Mouse (Mus musculus) kidney, embryonic 15.5 days (tissue): ENCODE measurements around the gene Xrcc6. TPM values are rescaled to one million over a fixed set of nuclear protein-coding genes. Genes with fewer than 3 reads are reported as not detected.

Source experiments
- ATAC-seq: fragments of 200-750 bp; cut with Nextera tagmentation; replicated peaks from 2 replicates; pipeline ENCODE4 v1.8.0; 2017; ENCODE audit warnings: moderate TSS enrichment; ENCODE audit not compliant: low FRiP score
- H3K27ac ChIP-seq: fragments of 300-500 bp; sonication (generic); 2 replicates; pipeline ENCODE4 v1.5.1; 2015; ENCODE audit warnings: mild to moderate bottlenecking, inconsistent platforms
- H3K27me3 ChIP-seq: fragments of 300-500 bp; sonication (generic); 2 replicates; pipeline ENCODE4 v1.6.1; 2015; ENCODE audit warnings: inconsistent platforms
- H3K36me3 ChIP-seq: fragments of 300-500 bp; sonication (generic); 2 replicates; pipeline ENCODE4 v1.6.1; 2015; ENCODE audit warnings: inconsistent platforms
- H3K4me1 ChIP-seq: fragments of 300-500 bp; sonication (generic); 2 replicates; pipeline ENCODE4 v1.6.1; 2015; ENCODE audit warnings: inconsistent platforms
- H3K4me2 ChIP-seq: fragments of 300-500 bp; sonication (generic); 2 replicates; pipeline ENCODE4 v1.6.1; 2015; ENCODE audit warnings: moderate library complexity, mild to moderate bottlenecking, inconsistent platforms
- H3K4me3 ChIP-seq: fragments of 300-500 bp; sonication (generic); replicated peaks from 2 replicates; pipeline ENCODE4 v1.5.1; 2015; ENCODE audit warnings: mild to moderate bottlenecking, inconsistent platforms
- H3K9ac ChIP-seq: fragments of 300-500 bp; sonication (generic); 2 replicates; pipeline ENCODE4 v1.6.1; 2015; ENCODE audit warnings: mild to moderate bottlenecking, inconsistent platforms
- H3K9me3 ChIP-seq: fragments of 300-500 bp; sonication (generic); replicated peaks from 2 replicates; pipeline ENCODE4 v1.6.1; 2016; ENCODE audit warnings: inconsistent platforms
- WGBS: fragments of 180-500 bp; shearing (Covaris S2); methylation state at CpG from one replicate; pipeline ENCODE4 v1.1.7; 2015; ENCODE audit warnings: mixed read lengths; 5-methylcytosine and 5-hydroxymethylcytosine counted together
- polyA plus RNA-seq: library from polyadenylated mRNA; unstranded; fragments of >200 nt; fragmentation: Nextera tagmentation; extraction: Ambion mirVana; gene quantifications from 2 replicates; pipeline ENCODE4 v1.2.1, GENCODE M21; 2015

Xrcc6 gene
- polyA plus RNA-seq, 1 experiment from 2014 or later = 87.0 TPM

GRCm38 (mm10) chr15:81954151-81954583 lies 33.5 kb upstream of the Xrcc6 start:
- H3K9ac ChIP-seq = no peak overlapping the region
- 0 out of 2 replicates have a peak, but pooled peaks cover 4% of the 10 kb centered on the region for H3K4me1 ChIP-seq
- H3K27ac ChIP-seq = no peak overlapping the region
- H3K9me3 ChIP-seq = no peaks in the 10 kb centered on the region
- no peak overlapping the region for H3K4me2 ChIP-seq
- no peak for ATAC-seq
- H3K36me3 ChIP-seq = peaks cover 48% of the 10 kb centered on the region
- no peak overlapping the region for H3K4me3 ChIP-seq
- WGBS = 89% methylated on average over 9 of the region's 9 CpGs
- H3K27me3 ChIP-seq = no peaks in the 10 kb centered on the region

GRCm38 (mm10) chr15:81954716-81955115 lies 32.9 kb upstream of the Xrcc6 start:
- Histone ChIP-seq H3K4me1 (0 out of 2 replicates have a peak, but pooled peaks cover 5% of the 10 kb centered on the region), H3K27ac (no peak overlapping the region), H3K4me3 (no peak overlapping the region), H3K36me3 (peaks cover 45% of the 10 kb centered on the region), H3K27me3 (no peaks in the 10 kb centered on the region), H3K4me2 (no peak overlapping the region), H3K9me3 (no peaks in the 10 kb centered on the region), H3K9ac (no peak overlapping the region)
- 93% methylated on average over 6 of the region's 6 CpGs for WGBS
- ATAC-seq = no peak

- H3K27ac ChIP-seq = no peak overlapping the region
- H3K4me2 ChIP-seq = no peak overlapping the region
- H3K27me3 ChIP-seq = no peaks in the 10 kb centered on the region
- H3K4me3 ChIP-seq = no peak overlapping the region
- H3K9me3 ChIP-seq = no peaks in the 10 kb centered on the region
- peaks cover 41% of the 10 kb centered on the region for H3K36me3 ChIP-seq
- H3K4me1 ChIP-seq = peaks cover 9% of the 10 kb centered on the region; the same call in 1 of the 2 replicates
- ATAC-seq = no peak
- WGBS = 89% methylated on average over 15 of the region's 15 CpGs
- H3K9ac ChIP-seq = no peak overlapping the region
These were observed 32.2 kb upstream of the Xrcc6 start for GRCm38 (mm10) chr15:81955414-81955813.

DNA sequence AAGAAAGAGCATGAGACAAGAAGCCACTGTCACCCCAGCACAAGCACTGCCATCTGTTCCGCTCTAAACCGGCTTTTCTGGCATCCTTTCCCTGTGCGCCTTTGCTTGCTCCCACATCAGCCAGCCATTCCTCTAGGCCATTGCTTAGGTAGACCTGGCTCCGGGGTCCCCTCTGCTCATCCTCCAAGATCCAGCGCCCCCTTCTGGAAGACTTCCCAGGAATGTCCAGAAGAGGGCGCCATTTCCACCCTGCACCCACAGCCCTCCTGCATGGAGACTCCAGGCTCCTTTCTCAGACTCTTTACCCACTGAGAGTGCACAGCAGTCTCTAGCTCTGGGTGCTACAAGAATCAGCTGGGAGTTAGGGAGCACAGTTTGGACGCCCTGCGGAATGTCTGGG lies 31.2 kb upstream of the Xrcc6 start:
- no peak for ATAC-seq
- WGBS = 59% methylated on average over 8 of the region's 8 CpGs
- Histone ChIP-seq H3K9me3 (no peaks in the 10 kb centered on the region), H3K27ac (no peak overlapping the region), H3K4me2 (no peak overlapping the region), H3K4me1 (peaks cover 12% of the 10 kb centered on the region; the same call in 1 of the 2 replicates), H3K36me3 (peaks cover 31% of the 10 kb centered on the region), H3K4me3 (no peak overlapping the region), H3K9ac (no peak overlapping the region), H3K27me3 (no peaks in the 10 kb centered on the region)

DNA sequence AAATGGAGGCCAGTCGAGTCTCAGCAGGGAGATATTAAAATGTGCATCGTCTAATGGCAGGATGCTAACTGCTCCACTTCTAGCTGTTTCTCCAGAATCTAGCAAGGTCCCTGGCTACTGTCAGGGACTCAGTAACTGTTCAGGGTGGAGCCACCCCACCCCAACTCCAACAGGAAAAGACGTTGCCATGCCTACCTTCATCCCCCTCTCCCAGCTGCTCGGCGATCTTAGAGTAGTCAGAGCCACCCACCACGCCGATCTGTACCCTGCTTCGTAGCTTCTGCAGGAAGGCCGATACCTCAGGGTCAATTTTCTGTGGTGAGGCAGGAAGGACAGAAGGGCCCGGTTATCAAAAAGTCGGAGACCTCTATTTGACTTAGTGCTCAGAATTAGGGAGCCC lies 30.0 kb upstream of the Xrcc6 start:
- no peak overlapping the region for H3K4me2 ChIP-seq
- peaks cover 20% of the 10 kb centered on the region for H3K36me3 ChIP-seq
- no peak overlapping the region for H3K4me3 ChIP-seq
- H3K4me1 ChIP-seq = peaks cover 13% of the 10 kb centered on the region; the same call in 1 of the 2 replicates
- no peak overlapping the region for H3K9ac ChIP-seq
- no peaks in the 10 kb centered on the region for H3K27me3 ChIP-seq
- WGBS = 85% methylated on average over 11 of the region's 11 CpGs
- no peak overlapping the region for H3K27ac ChIP-seq
- no peaks in the 10 kb centered on the region for H3K9me3 ChIP-seq
- ATAC-seq = no peak

GRCm38 (mm10) chr15:81958906-81959305 lies 28.7 kb upstream of the Xrcc6 start:
- Histone ChIP-seq H3K9me3 (no peaks in the 10 kb centered on the region), H3K27ac (no peak overlapping the region), H3K4me3 (no peak overlapping the region), H3K27me3 (no peaks in the 10 kb centered on the region), H3K9ac (no peak overlapping the region), H3K4me2 (no peak overlapping the region), H3K36me3 (peaks cover 15% of the 10 kb centered on the region), H3K4me1 (peaks cover 13% of the 10 kb centered on the region; the same call in 1 of the 2 replicates)
- ATAC-seq = no peak
- WGBS = 88% methylated on average over 3 of the region's 3 CpGs

DNA sequence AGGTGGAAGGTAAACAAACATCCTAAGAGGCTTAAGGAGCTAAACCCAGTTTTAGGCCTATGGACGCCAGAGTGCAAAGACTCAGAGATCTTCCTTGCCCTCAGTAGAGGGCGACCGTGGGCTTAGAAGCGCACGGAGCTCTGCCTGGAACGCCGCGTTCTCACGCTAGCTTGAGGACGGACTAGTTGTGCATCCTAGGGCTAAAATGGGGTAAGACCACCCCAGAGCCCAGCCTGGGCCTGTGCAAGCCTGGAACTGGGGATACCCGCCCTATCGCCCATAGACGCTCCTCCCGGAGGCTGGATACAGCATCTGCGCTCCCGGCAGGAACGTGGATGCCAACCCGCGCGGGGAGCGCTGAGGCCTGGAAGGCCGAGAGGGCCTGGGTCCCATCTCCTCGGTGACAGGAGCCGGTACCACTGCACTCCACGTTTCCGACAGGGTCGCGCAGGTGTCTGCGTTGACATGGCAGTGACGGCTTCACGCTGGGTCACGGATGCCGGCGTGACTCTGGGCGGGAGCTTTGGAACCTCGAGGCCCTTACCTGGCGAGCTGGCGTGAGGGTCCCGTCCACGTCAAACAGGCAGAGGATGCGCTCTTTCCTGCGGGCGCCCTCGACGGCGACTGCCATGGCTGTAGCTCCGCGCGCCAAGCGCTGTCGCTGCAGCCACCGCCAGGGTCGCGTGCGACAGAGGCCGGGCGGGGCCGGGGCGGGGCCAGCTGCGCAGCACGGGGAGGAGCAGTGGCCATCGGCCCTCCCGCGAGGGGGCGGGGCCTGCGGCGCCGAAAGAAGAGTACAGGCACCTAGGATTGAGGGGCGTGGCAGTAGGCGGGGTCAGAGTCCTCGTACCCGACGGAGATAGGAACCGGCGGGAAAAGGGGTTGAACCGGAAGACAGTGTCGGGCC lies 27.2 kb upstream of the Xrcc6 start, which contains the start of gene Pmm1:
TSS of gene Pmm1 (minus strand) at position 760 of the 907 bp plus-strand sequence.
- Histone ChIP-seq H3K4me2 (peak within 1 kb of the TSS; percentile 96), H3K9ac (peak within 1 kb of the TSS; percentile 81), H3K4me3 (peak within 1 kb of the TSS; percentile 71), H3K36me3 (no peaks in the 10 kb centered on the region; the same call in 1 of the 2 replicates), H3K27ac (peak within 1 kb of the TSS; percentile 88), H3K27me3 (no peaks in the 10 kb centered on the region), H3K9me3 (no peaks in the 10 kb centered on the region), H3K4me1 (peaks cover 13% of the 10 kb centered on the region; the same call in 1 of the 2 replicates)
- ATAC-seq = peak; percentile 98
- WGBS = under 1% methylated on average over 77 of the region's 77 CpGs

- H3K4me1 ChIP-seq = peaks cover 13% of the 10 kb centered on the region; the same call in 1 of the 2 replicates
- peak overlapping the region; percentile 71 for H3K4me3 ChIP-seq
- peak overlapping the region; percentile 33; the same call in 1 of the 2 replicates for H3K9ac ChIP-seq
- H3K27me3 ChIP-seq = no peaks in the 10 kb centered on the region
- no peaks in the 10 kb centered on the region for H3K36me3 ChIP-seq
- H3K27ac ChIP-seq = peak overlapping the region; percentile 45; the same call in 1 of the 2 replicates
- no peaks in the 10 kb centered on the region for H3K9me3 ChIP-seq
- ATAC-seq = peak; percentile 57; the same call in 1 of the 2 replicates
- peak overlapping the region; percentile 96 for H3K4me2 ChIP-seq
- WGBS = 0% methylated on average over 8 of the region's 8 CpGs
These were observed 26.6 kb upstream of the Xrcc6 start for GRCm38 (mm10) chr15:81961078-81961451.

DNA sequence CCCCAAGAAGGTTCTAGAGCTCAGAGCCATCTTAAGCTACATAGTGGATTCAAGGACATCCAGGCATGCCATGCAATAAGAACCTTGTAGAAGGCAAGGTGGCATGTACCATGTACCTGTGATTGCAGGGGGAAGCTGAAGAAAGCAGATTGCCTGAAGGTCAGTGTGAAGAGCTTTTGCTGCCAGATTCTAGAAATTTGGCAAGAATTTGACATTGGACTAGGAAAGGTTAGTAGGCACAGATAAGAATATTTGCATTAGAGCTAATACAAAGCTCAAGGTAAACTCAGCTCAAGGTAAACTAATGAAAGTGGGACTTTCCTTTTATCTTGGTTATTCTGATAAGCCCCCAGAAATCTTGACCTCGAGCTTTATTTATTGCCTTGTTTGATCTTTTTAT lies 23.4 kb upstream of the Xrcc6 start:
- Histone ChIP-seq H3K9me3 (no peaks in the 10 kb centered on the region), H3K27ac (no peak overlapping the region), H3K27me3 (no peaks in the 10 kb centered on the region), H3K4me1 (peaks cover 13% of the 10 kb centered on the region; the same call in 1 of the 2 replicates), H3K36me3 (no peaks in the 10 kb centered on the region), H3K4me2 (no peak overlapping the region), H3K4me3 (no peak overlapping the region), H3K9ac (no peak overlapping the region)
- no peak for ATAC-seq
- WGBS = 45% methylated on average over 1 of the region's 1 CpGs

DNA sequence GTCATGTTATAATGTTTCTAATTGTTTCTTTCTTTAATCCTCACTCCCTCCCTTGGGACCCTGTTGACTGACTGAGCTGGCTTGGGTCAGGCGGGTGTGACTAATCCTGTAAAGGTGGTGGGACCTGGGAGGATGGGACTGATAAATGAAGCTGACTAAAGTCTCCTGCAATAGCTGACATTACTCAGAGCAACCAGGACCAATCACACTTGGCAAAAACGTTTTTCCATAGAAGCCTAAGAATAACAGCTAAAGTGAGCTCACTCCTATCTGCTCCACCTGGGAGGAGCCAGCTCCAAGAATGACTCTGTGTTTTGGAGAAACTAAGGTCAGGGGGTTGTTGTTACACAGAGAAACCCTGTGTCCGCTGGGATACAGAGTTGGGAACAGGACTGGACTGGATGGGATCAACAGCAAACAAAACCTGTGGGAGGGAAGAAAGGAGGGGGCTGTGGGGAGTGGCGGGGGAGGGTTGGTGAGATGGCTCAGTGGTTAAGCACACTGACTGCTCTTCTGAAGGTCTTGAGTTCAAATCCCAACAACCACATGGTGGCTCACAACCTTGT lies 22.6 kb upstream of the Xrcc6 start:
- Histone ChIP-seq H3K9ac (no peak overlapping the region), H3K27me3 (no peaks in the 10 kb centered on the region), H3K4me3 (no peak overlapping the region), H3K9me3 (no peaks in the 10 kb centered on the region), H3K4me1 (peaks cover 8% of the 10 kb centered on the region; the same call in 1 of the 2 replicates), H3K36me3 (no peaks in the 10 kb centered on the region), H3K27ac (no peak overlapping the region), H3K4me2 (no peak overlapping the region)
- 71% methylated on average over 4 of the region's 4 CpGs for WGBS
- no peak for ATAC-seq

GRCm38 (mm10) chr15:81966062-81966829 lies 21.4 kb upstream of the Xrcc6 start:
- no peaks in the 10 kb centered on the region for H3K36me3 ChIP-seq
- no peak overlapping the region for H3K4me3 ChIP-seq
- no peak overlapping the region for H3K4me2 ChIP-seq
- 0 out of 2 replicates have a peak, but pooled peaks cover 2% of the 10 kb centered on the region for H3K4me1 ChIP-seq
- H3K9ac ChIP-seq = no peak overlapping the region
- H3K9me3 ChIP-seq = no peaks in the 10 kb centered on the region
- ATAC-seq = no peak
- no peak overlapping the region for H3K27ac ChIP-seq
- WGBS = 79% methylated on average over 13 of the region's 14 CpGs
- no peaks in the 10 kb centered on the region for H3K27me3 ChIP-seq
